Mouse (Mus musculus) MEL (cell line): ENCODE measurements around the gene Cdr2l.

Source experiments
- CTCF ChIP-seq, 3 experiments: IDR thresholded peaks in 2 of 3; conservative IDR thresholded peaks in 1 of 3; 2 replicates each; pipeline ENCODE4 v1.5.1; 2011 to 2012; ENCODE audit warnings: low read length in 3 of 3, low read depth in 2 of 3, mild to moderate bottlenecking in 2 of 3, improper control_type of control experiment in 1 of 3, inconsistent platforms in 1 of 3, mixed read lengths in 1 of 3, moderate library complexity in 1 of 3; ENCODE audit not compliant: control insufficient read depth in 1 of 3, insufficient read depth in 1 of 3, poor library complexity in 1 of 3, severe bottlenecking in 1 of 3
- EP300 ChIP-seq, 2 experiments: IDR thresholded peaks; 2 replicates each; pipeline ENCODE4 v1.6.1; 2011; ENCODE audit warnings: improper control_type of control experiment in 2 of 2, low read length in 2 of 2, low read depth in 1 of 2, mild to moderate bottlenecking in 1 of 2
- GATA1 ChIP-seq: IDR thresholded peaks from 2 replicates; pipeline ENCODE4 v1.6.1; 2011; ENCODE audit warnings: low read depth, low read length, improper control_type of control experiment
- POLR2A ChIP-seq, 2 experiments: IDR thresholded peaks; 2 replicates each; pipeline ENCODE4 v1.6.1; 2011 to 2012; ENCODE audit warnings: low read length in 2 of 2, mild to moderate bottlenecking in 2 of 2, control low read depth in 1 of 2, improper control_type of control experiment in 1 of 2, low read depth in 1 of 2, moderate library complexity in 1 of 2; ENCODE audit not compliant: control insufficient read depth in 1 of 2, insufficient read depth in 1 of 2, poor library complexity in 1 of 2
- TAL1 ChIP-seq: IDR thresholded peaks from 2 replicates; pipeline ENCODE4 v1.6.1; 2012; ENCODE audit warnings: mild to moderate bottlenecking, inconsistent platforms, low read length, moderate library complexity, mixed read lengths
- ZMIZ1 ChIP-seq: IDR thresholded peaks from 2 replicates; pipeline ENCODE4 v1.6.1; 2012; ENCODE audit warnings: low read depth, mild to moderate bottlenecking, inconsistent platforms, low read length, improper control_type of control experiment, moderate library complexity

DNA sequence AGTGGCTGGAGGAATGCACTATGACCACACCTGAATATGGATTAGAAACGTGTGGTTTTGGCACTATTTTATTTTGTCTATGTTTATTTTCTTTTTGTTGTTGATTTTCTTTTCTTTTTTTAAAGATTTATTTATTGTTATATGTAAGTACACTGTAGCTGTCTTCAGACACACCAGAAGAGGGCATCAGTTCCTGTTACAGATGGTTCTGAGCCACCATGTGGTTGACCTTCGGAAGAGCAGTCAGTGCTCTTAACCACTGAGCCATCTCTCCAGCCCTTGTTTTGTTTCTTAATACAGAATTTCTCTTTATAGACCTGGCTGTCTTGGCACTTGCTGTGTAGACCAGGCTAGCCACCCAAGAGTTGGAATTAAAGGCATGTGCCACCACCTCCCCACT, 9.0 kb upstream of the Cdr2l start:
- TF ChIP-seq CTCF (IDR thresholded peaks at IDR 0.05 in 2 of 3, conservative IDR thresholded peaks at IDR 0.05 in 1 of 3; ENCODE audit: control insufficient read depth in 1 of 3, insufficient read depth in 1 of 3, low read depth in 2 of 3, low read length in 3 of 3, poor library complexity in 1 of 3, severe bottlenecking in 1 of 3): peak in 1 of 3 experiments; percentile 28; a peak in 1 of 6 replicates
- TF ChIP-seq POLR2A (IDR thresholded peaks at IDR 0.05; ENCODE audit: control insufficient read depth in 1 of 2, insufficient read depth in 1 of 2, low read depth in 1 of 2, low read length in 2 of 2, poor library complexity in 1 of 2): no peak
- TF ChIP-seq EP300 (IDR thresholded peaks at IDR 0.05; ENCODE audit: low read depth in 1 of 2, low read length in 2 of 2): no peak
- no peak for TF ChIP-seq TAL1
- no peak for TF ChIP-seq ZMIZ1
- no peak for TF ChIP-seq GATA1
